Mouse (Mus musculus) hindbrain, embryonic 12.5 days (tissue): ENCODE data around the gene Abca7. TPM values are rescaled to one million over a fixed set of nuclear protein-coding genes. Genes with fewer than 3 reads are reported as not detected.

Source experiments
- ATAC-seq: fragments of 200-750 bp; cut with Nextera tagmentation; 2 replicates; pipeline ENCODE4 v1.8.0; 2017; ENCODE audit warnings: moderate TSS enrichment; ENCODE audit not compliant: low FRiP score
- H3K27ac ChIP-seq: fragments of 300-500 bp; sonication (generic); 2 replicates; pipeline ENCODE4 v1.5.1; 2016; ENCODE audit warnings: mild to moderate bottlenecking
- H3K27me3 ChIP-seq: fragments of 300-500 bp; sonication (generic); 2 replicates; pipeline ENCODE4 v1.6.1; 2016; ENCODE audit warnings: mild to moderate bottlenecking
- H3K36me3 ChIP-seq: fragments of 300-500 bp; sonication (generic); 2 replicates; pipeline ENCODE4 v1.6.1; 2016; ENCODE audit warnings: mild to moderate bottlenecking
- H3K4me1 ChIP-seq: fragments of 300-500 bp; sonication (generic); 2 replicates; pipeline ENCODE4 v1.6.1; 2016
- H3K4me2 ChIP-seq: fragments of 300-500 bp; sonication (generic); replicated peaks from 2 replicates; pipeline ENCODE4 v1.6.1; 2016; ENCODE audit warnings: mild to moderate bottlenecking
- H3K4me3 ChIP-seq: fragments of 300-500 bp; sonication (generic); 2 replicates; pipeline ENCODE4 v1.5.1; 2016; ENCODE audit warnings: mild to moderate bottlenecking
- H3K9ac ChIP-seq: fragments of 300-500 bp; sonication (generic); 2 replicates; pipeline ENCODE4 v1.6.1; 2016; ENCODE audit warnings: mild to moderate bottlenecking, moderate library complexity
- H3K9me3 ChIP-seq: fragments of 300-500 bp; sonication (generic); replicated peaks from 2 replicates; pipeline ENCODE4 v1.6.1; 2016; ENCODE audit warnings: mild to moderate bottlenecking
- WGBS: fragments of 180-500 bp; shearing (Covaris S2); methylation state at CpG from one replicate; pipeline ENCODE4 v1.1.7; 2016; 5-methylcytosine and 5-hydroxymethylcytosine counted together
- polyA plus RNA-seq: library from polyadenylated mRNA; unstranded; fragments of >200 nt; fragmentation: Nextera tagmentation; extraction: Ambion mirVana; gene quantifications from 2 replicates; pipeline ENCODE4 v1.2.1, GENCODE M21; 2016

The Abca7 gene
- polyA plus RNA-seq, 1 experiment from 2014 or later, result 6.9 TPM

DNA sequence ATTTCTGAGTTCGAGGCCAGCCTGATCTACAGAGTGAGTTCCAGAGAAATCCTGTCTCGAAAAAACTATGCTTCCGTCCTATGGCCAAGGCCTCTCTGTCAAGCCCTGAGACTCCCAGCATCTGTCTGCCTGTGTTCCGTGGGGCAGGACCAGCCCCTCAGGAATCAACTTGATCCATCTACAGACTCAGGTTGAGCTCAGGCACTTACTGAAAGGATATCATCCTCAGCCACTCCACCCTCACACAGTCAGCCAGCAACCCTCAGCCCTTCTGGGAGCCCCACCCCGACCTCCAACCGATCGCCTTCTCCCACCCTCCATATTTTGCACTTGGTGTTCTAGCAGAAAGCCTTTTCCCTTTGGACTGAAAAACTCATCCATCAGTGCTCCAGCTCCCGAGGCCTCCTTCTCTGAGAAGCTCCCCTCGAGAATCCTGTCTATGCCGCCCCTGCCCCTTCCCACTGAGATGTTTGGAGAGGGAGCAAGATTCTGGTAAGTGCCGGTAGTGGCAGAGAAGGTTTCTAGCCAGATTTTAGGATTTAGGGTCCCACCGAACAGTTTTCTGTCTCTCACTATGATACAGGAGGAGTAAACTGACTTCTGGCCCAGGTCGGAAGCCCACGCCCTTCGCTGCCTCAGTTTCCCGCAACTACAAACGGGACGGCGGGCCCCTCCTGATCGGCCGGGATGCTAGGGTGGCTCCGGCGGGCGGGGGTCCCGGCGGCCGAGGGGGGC lies 8.4 kb upstream of the Abca7 start:
- Histone ChIP-seq H3K9ac (peak overlapping the region; percentile 60), H3K36me3 (no peaks in the 10 kb centered on the region), H3K4me1 (peaks cover 29% of the 10 kb centered on the region), H3K4me2 (peak overlapping the region; percentile 56), H3K9me3 (0 out of 2 replicates have a peak, but pooled peaks cover 3% of the 10 kb centered on the region), H3K4me3 (peak overlapping the region; percentile 47), H3K27me3 (peaks cover 46% of the 10 kb centered on the region), H3K27ac (peak overlapping the region; percentile 35; the same call in 1 of the 2 replicates)
- no peak for ATAC-seq
- WGBS, result 7% methylated on average over 27 of the region's 27 CpGs

DNA sequence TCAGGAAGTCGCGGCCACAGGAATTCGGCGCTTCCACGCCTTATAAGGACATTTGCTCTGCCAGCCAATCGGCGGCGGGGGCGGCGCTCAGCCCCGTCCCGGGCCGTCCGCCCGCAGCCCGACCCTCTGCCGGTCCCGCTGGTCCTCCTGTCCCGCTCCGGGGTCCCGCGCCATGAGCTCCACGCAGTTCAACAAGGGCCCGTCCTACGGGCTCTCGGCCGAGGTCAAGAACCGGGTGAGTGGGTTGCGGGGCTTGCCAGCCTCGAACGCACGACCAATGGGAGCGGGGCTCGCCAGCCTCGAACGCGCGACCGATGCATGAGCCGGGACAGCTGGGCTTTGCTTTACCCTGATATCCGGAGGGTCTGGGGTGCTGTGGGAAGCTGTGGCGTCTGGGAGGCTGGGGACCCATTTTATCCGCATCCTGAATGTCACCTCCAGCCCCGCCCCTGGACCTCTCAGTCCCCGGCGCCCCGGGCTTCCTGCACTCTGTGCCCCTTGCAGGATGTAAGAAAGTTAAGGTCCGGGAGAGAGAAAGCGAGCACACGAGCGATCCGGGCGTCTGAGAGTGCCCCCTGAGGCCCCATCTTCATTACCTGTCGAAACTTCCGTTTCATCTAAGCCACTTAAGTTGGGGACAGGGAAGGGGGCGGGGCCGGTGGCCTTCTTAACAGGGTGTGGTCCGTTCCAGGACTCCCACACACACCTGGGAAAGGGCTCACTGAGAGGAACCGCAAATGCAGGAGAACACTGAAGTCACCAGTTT lies 7.6 kb upstream of the Abca7 start, which contains the start of gene Cnn2:
Cnn2 (plus strand) TSS at position 79 of the 766 bp plus-strand sequence.
- Histone ChIP-seq H3K9me3 (0 out of 2 replicates have a peak, but pooled peaks cover 3% of the 10 kb centered on the region), H3K27ac (peak within 1 kb of the TSS; percentile 35), H3K27me3 (peaks cover 46% of the 10 kb centered on the region), H3K4me2 (peak within 1 kb of the TSS; percentile 56), H3K9ac (peak within 1 kb of the TSS; percentile 60), H3K4me3 (peak within 1 kb of the TSS; percentile 47), H3K36me3 (no peaks in the 10 kb centered on the region), H3K4me1 (peaks cover 22% of the 10 kb centered on the region)
- 1% methylated on average over 59 of the region's 59 CpGs for WGBS
- ATAC-seq, result no peak

DNA sequence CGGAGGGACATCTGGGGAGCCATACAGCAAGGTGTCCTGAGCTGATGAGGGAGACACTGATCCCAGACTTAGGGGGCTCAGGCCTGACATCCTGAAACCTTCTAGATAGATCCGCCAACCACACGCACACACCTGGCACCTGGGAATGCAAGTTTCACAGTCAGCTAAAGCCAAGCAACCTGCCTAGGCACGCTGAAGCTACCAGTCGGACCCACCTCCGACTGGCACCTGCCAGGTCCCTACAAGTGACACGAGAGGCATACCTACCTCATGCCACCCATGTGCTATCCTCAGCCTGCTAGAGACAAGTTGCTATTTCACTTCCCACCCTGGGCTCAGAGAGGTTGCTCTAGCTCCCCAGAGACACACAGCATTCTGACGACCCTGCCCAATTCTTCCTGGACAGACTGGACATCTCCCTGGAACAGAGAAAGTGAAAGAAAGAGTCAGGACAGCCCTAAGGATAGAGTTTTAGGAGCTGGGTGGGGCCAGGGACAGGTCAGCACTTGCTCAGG lies 7.0 kb upstream of the Abca7 start:
- Histone ChIP-seq H3K4me3 (peak overlapping the region; percentile 47), H3K4me2 (peak overlapping the region; percentile 56), H3K27ac (no peak overlapping the region), H3K9me3 (0 out of 2 replicates have a peak, but pooled peaks cover 3% of the 10 kb centered on the region), H3K4me1 (peaks cover 22% of the 10 kb centered on the region), H3K27me3 (peaks cover 46% of the 10 kb centered on the region), H3K36me3 (no peaks in the 10 kb centered on the region), H3K9ac (peak overlapping the region; percentile 60)
- ATAC-seq, result no peak
- WGBS, result 30% methylated on average over 8 of the region's 8 CpGs

DNA sequence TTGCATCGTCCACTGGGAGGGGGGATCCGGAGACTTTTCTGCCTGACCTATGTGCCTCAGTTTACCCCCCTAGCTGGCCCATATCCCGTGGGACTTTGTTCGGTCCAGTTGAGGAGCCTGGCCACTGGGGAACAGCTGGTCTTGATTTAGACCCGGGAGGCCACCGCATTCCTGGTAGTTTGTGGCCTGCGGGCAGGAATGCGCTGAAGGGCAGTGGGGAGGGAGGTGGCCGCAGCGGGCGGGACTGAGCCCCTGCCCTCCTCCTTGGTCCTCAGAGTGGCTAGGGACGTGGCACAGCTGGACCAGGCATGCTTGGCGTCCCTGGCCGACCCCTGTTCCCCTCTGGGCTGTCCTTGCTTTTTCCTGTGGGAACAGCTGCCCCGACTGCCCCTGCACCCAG lies 6.4 kb upstream of the Abca7 start:
- Histone ChIP-seq H3K27me3 (peaks cover 46% of the 10 kb centered on the region), H3K4me2 (peak overlapping the region; percentile 56), H3K4me1 (peaks cover 22% of the 10 kb centered on the region), H3K27ac (no peak overlapping the region), H3K36me3 (no peaks in the 10 kb centered on the region), H3K9me3 (0 out of 2 replicates have a peak, but pooled peaks cover 3% of the 10 kb centered on the region), H3K9ac (no peak overlapping the region), H3K4me3 (peak overlapping the region; percentile 47)
- WGBS, result 15% methylated on average over 15 of the region's 15 CpGs
- no peak for ATAC-seq

DNA sequence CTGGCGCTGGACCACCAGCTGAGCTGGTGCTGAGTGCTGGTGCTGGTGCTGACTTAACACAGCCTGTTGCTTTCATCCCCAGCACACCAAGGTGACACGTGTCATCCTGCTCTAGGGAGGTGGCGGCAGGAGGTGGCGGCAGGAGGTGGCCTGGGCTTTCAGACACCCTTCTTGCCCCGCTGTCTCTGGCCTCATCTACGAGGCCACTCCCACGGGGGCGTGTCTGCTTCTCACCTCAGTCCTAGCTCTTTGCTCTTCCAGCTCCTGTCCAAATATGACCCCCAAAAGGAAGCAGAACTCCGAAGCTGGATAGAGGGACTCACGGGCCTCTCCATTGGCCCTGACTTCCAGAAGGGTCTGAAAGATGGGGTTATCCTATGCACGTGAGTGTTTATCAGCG lies 5.2 kb upstream of the Abca7 start:
- Histone ChIP-seq H3K4me1 (peaks cover 17% of the 10 kb centered on the region), H3K27ac (no peak overlapping the region), H3K9ac (no peak overlapping the region), H3K9me3 (0 out of 2 replicates have a peak, but pooled peaks cover 3% of the 10 kb centered on the region), H3K4me2 (no peak overlapping the region), H3K36me3 (no peaks in the 10 kb centered on the region), H3K4me3 (no peak overlapping the region), H3K27me3 (peaks cover 46% of the 10 kb centered on the region)
- no peak for ATAC-seq
- WGBS, result 55% methylated on average over 12 of the region's 12 CpGs

DNA sequence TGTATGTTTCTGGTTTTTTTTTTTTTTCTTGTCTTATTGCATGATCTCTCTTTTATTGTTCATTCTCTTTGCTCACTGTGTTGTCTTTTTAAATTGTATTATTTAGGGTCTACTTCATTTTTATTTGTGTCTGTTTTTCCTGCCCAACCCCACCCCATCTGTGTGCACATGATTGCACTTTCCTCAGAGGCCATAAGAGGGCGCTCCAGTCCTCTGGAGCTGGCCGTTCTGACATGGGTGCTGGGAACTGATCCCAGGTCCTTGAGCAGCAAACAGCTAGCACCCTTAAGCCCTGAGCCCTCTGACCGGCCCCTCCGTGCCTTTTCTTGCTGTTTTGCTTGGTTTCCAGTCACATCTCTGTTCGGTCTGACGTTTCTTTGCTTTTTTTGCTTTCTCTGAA lies 4.7 kb upstream of the Abca7 start:
- Histone ChIP-seq H3K4me1 (peaks cover 16% of the 10 kb centered on the region), H3K4me2 (no peak overlapping the region), H3K4me3 (no peak overlapping the region), H3K27me3 (peaks cover 46% of the 10 kb centered on the region), H3K36me3 (no peaks in the 10 kb centered on the region), H3K9me3 (0 out of 2 replicates have a peak, but pooled peaks cover 3% of the 10 kb centered on the region), H3K27ac (no peak overlapping the region), H3K9ac (no peak overlapping the region)
- 89% methylated on average over 6 of the region's 6 CpGs for WGBS
- no peak for ATAC-seq

DNA sequence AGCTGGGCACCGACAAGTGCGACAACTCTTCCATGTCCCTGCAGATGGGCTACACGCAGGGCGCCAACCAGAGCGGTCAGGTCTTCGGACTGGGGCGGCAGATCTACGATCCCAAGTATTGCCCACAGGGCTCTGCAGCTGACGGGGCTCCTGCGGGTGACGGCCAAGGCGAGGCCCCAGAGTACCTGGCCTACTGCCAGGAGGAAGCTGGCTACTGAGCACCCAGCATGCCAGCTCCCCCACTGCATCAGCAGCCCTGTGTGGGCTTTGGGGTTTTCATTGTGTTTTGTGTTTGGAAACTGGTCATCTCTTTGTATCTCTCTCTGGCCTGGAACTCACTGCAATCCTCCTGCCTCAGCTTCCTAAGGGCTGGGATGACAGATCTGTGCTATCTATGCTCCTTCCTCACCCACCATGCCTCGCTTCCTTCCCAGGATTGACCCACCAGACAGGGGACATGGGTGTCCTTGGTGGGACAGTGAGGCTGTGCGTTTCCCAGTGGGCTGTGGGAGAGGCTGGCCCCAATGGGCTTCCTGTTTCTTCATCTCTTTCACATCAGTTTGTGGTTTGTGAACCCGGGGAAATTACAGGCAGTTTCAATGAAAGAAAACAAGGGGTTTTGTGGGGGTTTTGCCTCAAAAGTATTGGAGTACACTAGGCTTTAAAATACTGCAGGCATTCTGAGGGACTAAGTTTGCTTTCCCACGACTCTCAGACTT lies 1.7 kb upstream of the Abca7 start:
- H3K27ac ChIP-seq, result no peak overlapping the region
- H3K9me3 ChIP-seq, result 0 out of 2 replicates have a peak, but pooled peaks cover 3% of the 10 kb centered on the region
- no peaks in the 10 kb centered on the region for H3K36me3 ChIP-seq
- no peak overlapping the region for H3K9ac ChIP-seq
- 91% methylated on average over 16 of the region's 16 CpGs for WGBS
- no peak for ATAC-seq
- peaks cover 16% of the 10 kb centered on the region for H3K4me1 ChIP-seq
- H3K27me3 ChIP-seq, result peaks cover 28% of the 10 kb centered on the region
- H3K4me3 ChIP-seq, result no peak overlapping the region
- H3K4me2 ChIP-seq, result no peak overlapping the region

DNA sequence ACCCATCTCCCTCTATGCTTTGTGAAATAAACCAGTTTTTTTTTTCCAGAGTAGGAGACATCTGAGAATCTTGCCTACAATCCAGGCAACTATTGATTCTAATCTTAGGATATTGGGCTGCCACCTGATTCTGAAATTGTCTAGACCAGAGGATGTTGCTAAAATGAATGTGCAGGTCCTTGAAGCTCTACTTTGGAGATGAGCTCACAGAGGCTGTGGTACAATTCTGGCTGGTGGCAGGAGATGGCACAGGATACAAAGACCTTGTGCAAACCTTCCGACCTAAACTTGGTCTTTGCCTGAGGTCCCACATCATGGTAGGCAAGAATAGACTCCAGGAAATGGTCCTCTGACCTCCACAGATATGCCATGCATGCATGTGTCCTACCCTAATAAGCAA lies 658 bp upstream of the Abca7 start:
- ATAC-seq, result no peak
- WGBS, result 79% methylated on average over 1 of the region's 1 CpGs
- 0 out of 2 replicates have a peak overlapping the region, but pooled peaks have one; percentile 76 for H3K4me2 ChIP-seq

DNA sequence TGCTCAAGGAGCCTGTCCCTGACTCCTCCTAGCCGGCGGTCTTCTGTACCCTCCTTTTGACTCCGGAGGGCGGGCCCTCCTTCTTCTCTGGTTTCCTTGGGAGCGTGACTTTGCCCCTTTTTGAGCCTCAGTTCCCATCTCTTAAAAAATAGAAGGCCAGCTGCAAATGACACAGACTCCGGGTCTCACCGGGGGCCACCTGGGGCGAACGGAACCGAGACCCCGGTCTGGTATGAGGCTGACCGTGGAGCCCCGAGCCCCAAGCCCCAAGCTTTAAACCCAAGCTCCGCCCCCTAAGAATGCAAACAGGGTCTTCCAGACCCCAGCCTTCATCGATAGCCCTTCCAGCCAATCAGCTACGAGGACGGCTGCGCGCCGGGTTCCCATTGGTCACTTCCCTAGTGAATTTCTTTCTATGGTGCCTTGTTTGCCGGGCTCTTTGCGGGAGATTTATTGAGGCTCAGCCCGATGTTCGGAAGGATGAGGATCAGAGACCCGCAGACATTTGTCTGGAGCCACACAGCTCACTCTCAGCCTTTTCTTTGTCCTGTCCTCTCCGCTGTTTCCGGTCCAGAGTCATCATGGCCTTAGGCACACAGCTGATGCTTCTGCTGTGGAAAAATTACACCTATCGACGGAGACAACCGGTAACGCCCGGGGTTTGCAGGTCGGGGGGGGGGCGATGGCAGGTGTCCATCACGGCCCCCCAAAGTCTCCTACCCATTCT lies 903 bp downstream of the Abca7 start:
- Histone ChIP-seq H3K36me3 (no peaks in the 10 kb centered on the region), H3K9ac (peak overlapping the region; percentile 55), H3K4me1 (peaks cover 12% of the 10 kb centered on the region), H3K4me3 (peak overlapping the region; percentile 47), H3K9me3 (no peaks in the 10 kb centered on the region), H3K27me3 (peaks cover 23% of the 10 kb centered on the region), H3K4me2 (peak overlapping the region; percentile 76), H3K27ac (peak overlapping the region; percentile 75)
- ATAC-seq, result peak; percentile 83
- WGBS, result under 1% methylated on average over 35 of the region's 35 CpGs

More for the DNA sequence above, 658 bp upstream of the Abca7 start:
- Histone ChIP-seq H3K9me3 (0 out of 2 replicates have a peak, but pooled peaks cover 3% of the 10 kb centered on the region), H3K27me3 (peaks cover 19% of the 10 kb centered on the region), H3K36me3 (no peaks in the 10 kb centered on the region), H3K4me1 (peaks cover 12% of the 10 kb centered on the region), H3K9ac (no peak overlapping the region), H3K27ac (no peak overlapping the region), H3K4me3 (no peak overlapping the region)

DNA sequence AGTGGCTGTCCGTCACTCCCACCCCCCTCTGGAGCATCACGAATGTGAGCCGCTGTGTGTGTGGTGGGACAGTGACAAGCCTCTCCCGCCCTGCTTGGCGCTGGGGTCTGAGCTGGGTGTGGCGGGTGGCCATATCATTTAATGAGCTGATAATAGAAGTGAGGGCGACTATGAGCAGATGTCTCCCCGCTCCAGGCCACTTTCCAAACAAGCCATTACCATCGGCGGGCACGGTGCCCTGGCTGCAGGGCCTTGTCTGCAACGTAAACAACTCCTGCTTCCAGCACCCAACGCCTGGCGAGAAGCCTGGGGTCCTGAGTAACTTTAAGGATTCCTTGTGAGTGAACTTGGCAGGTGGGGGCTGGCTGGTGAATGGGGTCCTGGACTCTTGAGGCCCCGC lies 1.5 kb downstream of the Abca7 start:
- Histone ChIP-seq H3K4me1 (peaks cover 13% of the 10 kb centered on the region), H3K9me3 (no peaks in the 10 kb centered on the region), H3K27ac (peak overlapping the region; percentile 55; the same call in 1 of the 2 replicates), H3K27me3 (peaks cover 29% of the 10 kb centered on the region), H3K36me3 (no peaks in the 10 kb centered on the region), H3K4me2 (peak overlapping the region; percentile 76), H3K9ac (peak overlapping the region; percentile 55), H3K4me3 (peak overlapping the region; percentile 47)
- ATAC-seq, result peak; percentile 38
- 11% methylated on average over 15 of the region's 15 CpGs for WGBS

DNA sequence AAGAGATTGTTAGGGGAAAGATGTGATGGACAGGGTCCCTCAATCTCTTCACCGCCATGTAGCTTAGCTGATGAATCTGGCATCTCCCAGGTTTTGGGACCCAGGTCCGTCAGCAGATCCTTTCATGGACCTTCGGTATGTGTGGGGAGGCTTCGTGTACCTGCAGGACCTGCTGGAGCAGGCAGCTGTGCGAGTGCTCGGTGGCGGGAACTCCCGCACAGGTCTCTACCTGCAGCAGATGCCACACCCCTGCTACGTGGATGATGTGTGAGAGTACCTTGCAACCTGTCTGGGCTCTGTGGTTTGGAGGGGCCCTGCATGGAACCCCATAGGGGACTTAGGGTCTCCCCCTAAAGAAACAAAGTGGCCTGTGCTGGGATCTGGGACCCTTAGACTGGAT lies 5.7 kb downstream of the Abca7 start:
- Histone ChIP-seq H3K9ac (no peak overlapping the region), H3K27ac (no peak overlapping the region), H3K4me3 (no peak overlapping the region), H3K36me3 (no peaks in the 10 kb centered on the region), H3K9me3 (no peaks in the 10 kb centered on the region), H3K27me3 (peaks cover 46% of the 10 kb centered on the region), H3K4me1 (peaks cover 16% of the 10 kb centered on the region), H3K4me2 (no peak overlapping the region)
- WGBS, result 78% methylated on average over 9 of the region's 9 CpGs
- no peak for ATAC-seq
